Mouse (Mus musculus) ES-CJ7 (cell line): ENCODE measurements around the gene Ankrd13c.

ENCODE experiments used
- DNase-seq: peaks from one replicate; pipeline ENCODE4 v3.0.0; 2011; ENCODE audit warnings: low read depth, low spot score

Gene Ankrd13c

GRCm38 (mm10) chr3:157952716-157953115 lies 5.7 kb downstream of the Ankrd13c start:
- no peak for DNase-seq

- DNase-seq, result no peak
These were observed 8.4 kb downstream of the Ankrd13c start for GRCm38 (mm10) chr3:157955466-157955865.

- no peak for DNase-seq
These were observed 9.2 kb downstream of the Ankrd13c start for GRCm38 (mm10) chr3:157956201-157956600.

- no peak for DNase-seq
These were observed 10.3 kb downstream of the Ankrd13c start for GRCm38 (mm10) chr3:157957320-157957719.

GRCm38 (mm10) chr3:157971151-157971550 lies 24.1 kb downstream of the Ankrd13c start:
- DNase-seq, result no peak

- DNase-seq, result peak; percentile 59
These were observed 26.2 kb downstream of the Ankrd13c start for GRCm38 (mm10) chr3:157973236-157973635.

GRCm38 (mm10) chr3:157979619-157980018 lies 32.6 kb downstream of the Ankrd13c start:
- no peak for DNase-seq

GRCm38 (mm10) chr3:157993322-157993721 lies 46.3 kb downstream of the Ankrd13c start:
- DNase-seq, result no peak

GRCm38 (mm10) chr3:157995726-157996125 lies 48.7 kb downstream of the Ankrd13c start:
- DNase-seq, result no peak

GRCm38 (mm10) chr3:157998742-157999369 lies 51.8 kb downstream of the Ankrd13c start:
- no peak for DNase-seq

- no peak for DNase-seq
These were observed 61.6 kb downstream of the Ankrd13c start for GRCm38 (mm10) chr3:158008647-158009046.

GRCm38 (mm10) chr3:158009762-158010320 lies 62.8 kb downstream of the Ankrd13c start:
- peak; percentile 8 for DNase-seq

- DNase-seq, result peak; percentile 94
These were observed 84.4 kb downstream of the Ankrd13c start for GRCm38 (mm10) chr3:158031371-158031925.

GRCm38 (mm10) chr3:158032106-158032505 lies 85.1 kb downstream of the Ankrd13c start:
- DNase-seq, result peak; percentile 28

- DNase-seq, result no peak
These were observed 88.8 kb downstream of the Ankrd13c start for GRCm38 (mm10) chr3:158035866-158036265.

- peak; percentile 96 for DNase-seq
These were observed 89.4 kb downstream of the Ankrd13c start, which contains the start of the genes Srsf11 and Lrrc40 for GRCm38 (mm10) chr3:158036329-158036988. Gene Srsf11, minus strand, starts transcription at chr3:158036639. Gene Lrrc40, plus strand, starts transcription at chr3:158036662.

- DNase-seq, result no peak
These were observed 91.1 kb downstream of the Ankrd13c start for GRCm38 (mm10) chr3:158038106-158038505.

- DNase-seq, result no peak
These were observed 93.7 kb downstream of the Ankrd13c start for GRCm38 (mm10) chr3:158040755-158041154.

- no peak for DNase-seq
These were observed 102.5 kb downstream of the Ankrd13c start for GRCm38 (mm10) chr3:158049508-158049907.
